Mouse (Mus musculus): Measurements from ENCODE around the gene Ifitm5. TPM values are rescaled to one million over a fixed set of nuclear protein-coding genes. Genes with fewer than 3 reads are reported as not detected.

Ifitm5 gene
- polyA plus RNA-seq, 1 experiment from 2014 or later, result 2.3 TPM

DNA sequence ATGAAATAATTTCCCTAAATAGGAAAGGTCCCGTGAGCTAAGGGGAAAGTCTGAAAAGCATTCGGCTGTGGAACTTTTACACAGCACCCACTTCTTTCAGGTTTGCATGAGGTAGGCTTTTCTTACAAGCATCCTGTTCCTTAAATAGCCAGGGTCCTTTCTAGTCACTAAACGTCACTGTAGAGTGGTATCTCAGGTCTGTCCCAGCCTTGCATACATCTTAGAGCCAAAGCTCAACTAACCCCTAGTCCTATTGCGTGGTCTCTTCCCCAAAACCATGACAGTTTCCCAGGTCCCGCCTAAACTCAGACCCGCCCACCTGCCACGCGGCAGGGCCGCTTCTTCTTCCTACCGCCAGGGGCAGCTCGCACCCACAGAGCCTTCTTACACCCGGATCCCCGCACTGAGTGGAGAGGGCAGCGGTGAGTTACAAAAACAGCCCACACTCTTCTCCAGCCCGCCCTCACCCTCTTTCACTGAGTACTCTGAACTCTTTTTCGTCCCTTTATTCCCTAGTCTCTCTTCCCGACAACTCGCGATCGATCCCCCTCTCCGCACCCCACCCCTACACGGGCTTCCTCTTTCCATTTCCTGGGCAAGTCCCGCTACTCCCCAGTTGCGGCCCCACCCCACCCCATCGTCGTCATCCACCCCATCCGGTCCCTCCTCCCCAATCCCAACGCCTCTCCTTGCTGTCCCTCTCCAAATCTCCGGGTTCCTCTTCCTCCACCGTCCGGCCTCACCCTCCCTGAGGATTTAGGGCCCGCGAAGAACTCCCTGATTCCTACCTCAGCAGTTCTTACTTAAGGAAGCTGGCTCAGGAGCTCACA lies 8.7 kb downstream of the Ifitm5 start, which contains the start of gene Pgghg:
Gene Pgghg, plus strand, starts transcription at position 170 of the 830 bp plus-strand sequence.
- H3K27ac ChIP-seq (ENCODE audit: low read depth), result peak within 1 kb of the TSS; percentile 88
- ATAC-seq (replicated peaks; ENCODE audit: low FRiP score, low TSS enrichment, low read depth), result peak; percentile 87
- peaks cover 22% of the 10 kb centered on the region for H3K36me3 ChIP-seq (ENCODE audit: control insufficient read depth, insufficient read depth, low read length)
- WGBS, result 3% methylated on average over 33 of the region's 33 CpGs
- H3K4me2 ChIP-seq (ENCODE audit: low read length), result peak within 1 kb of the TSS; percentile 82
- peaks cover 38% of the 10 kb centered on the region for H3K4me1 ChIP-seq (replicated peaks; ENCODE audit: control insufficient read depth, insufficient read depth, low read length)
- H3K9me3 ChIP-seq (ENCODE audit: control insufficient read depth, low read length), result no peaks in the 10 kb centered on the region
- no peaks in the 10 kb centered on the region for H3K27me3 ChIP-seq (replicated peaks; ENCODE audit: control insufficient read depth, insufficient read depth, low read length)
- DNase-seq (ENCODE audit: low spot score), result peak; percentile 95
- H3K4me3 ChIP-seq (ENCODE audit: low read depth, low read length), result peak within 1 kb of the TSS; percentile 54
- peak within 1 kb of the TSS; percentile 72 for H3K9ac ChIP-seq (ENCODE audit: low read length)

DNA sequence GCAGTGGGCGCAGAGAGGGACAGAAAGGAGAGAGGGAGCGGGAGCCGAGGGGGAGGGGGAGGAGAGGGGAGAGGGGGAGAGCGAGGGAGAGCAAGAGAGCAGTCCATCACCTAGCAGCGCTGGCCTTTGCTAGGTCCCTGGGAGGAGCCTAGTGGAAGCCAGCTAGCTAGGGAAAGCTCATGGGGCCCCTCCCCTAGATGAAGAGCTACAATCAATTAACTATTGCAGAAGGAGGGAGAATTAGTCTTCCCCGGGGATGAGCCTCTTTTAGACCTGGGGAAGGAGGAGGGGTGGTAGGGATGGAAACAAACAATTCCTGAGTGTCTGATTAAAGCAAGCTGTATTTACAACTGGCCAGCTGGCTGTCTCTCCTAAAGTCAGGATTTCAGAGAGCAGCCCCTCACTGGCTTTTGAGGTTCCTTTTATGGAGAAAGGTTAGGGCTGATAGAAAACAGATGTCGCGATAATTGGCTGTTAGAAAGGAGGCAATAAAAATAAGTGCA lies 10.4 kb downstream of the Ifitm5 start:
- Histone ChIP-seq H3K4me1 (replicated peaks; ENCODE audit: control insufficient read depth, insufficient read depth, low read length) (peaks cover 38% of the 10 kb centered on the region), H3K27me3 (replicated peaks; ENCODE audit: control insufficient read depth, insufficient read depth, low read length) (0 out of 2 replicates have a peak, but pooled peaks cover 3% of the 10 kb centered on the region), H3K27ac (ENCODE audit: low read depth) (peak overlapping the region; percentile 88), H3K4me3 (ENCODE audit: low read depth, low read length) (no peak overlapping the region), H3K9me3 (ENCODE audit: control insufficient read depth, low read length) (no peaks in the 10 kb centered on the region), H3K9ac (ENCODE audit: low read length) (no peak overlapping the region), H3K36me3 (ENCODE audit: control insufficient read depth, insufficient read depth, low read length) (peaks cover 5% of the 10 kb centered on the region), H3K4me2 (ENCODE audit: low read length) (peak overlapping the region; percentile 41)
- ATAC-seq (replicated peaks; ENCODE audit: low FRiP score, low TSS enrichment, low read depth) (peak; percentile 29; the same call in 1 of the 2 replicates), DNase-seq (ENCODE audit: low spot score) (peak; percentile 71)
- WGBS, result 4% methylated on average over 8 of the region's 8 CpGs

GRCm38 (mm10) chr7:140938896-140939295 lies 11.2 kb downstream of the Ifitm5 start:
- H3K9ac ChIP-seq (ENCODE audit: low read length), result no peak overlapping the region
- peak overlapping the region; percentile 88; the same call in 1 of the 2 replicates for H3K27ac ChIP-seq (ENCODE audit: low read depth)
- peaks cover 38% of the 10 kb centered on the region for H3K4me1 ChIP-seq (replicated peaks; ENCODE audit: control insufficient read depth, insufficient read depth, low read length)
- no peak overlapping the region for H3K4me3 ChIP-seq (ENCODE audit: low read depth, low read length)
- 0 out of 2 replicates have a peak, but pooled peaks cover 3% of the 10 kb centered on the region for H3K27me3 ChIP-seq (replicated peaks; ENCODE audit: control insufficient read depth, insufficient read depth, low read length)
- peaks cover 3% of the 10 kb centered on the region; the same call in 1 of the 2 replicates for H3K36me3 ChIP-seq (ENCODE audit: control insufficient read depth, insufficient read depth, low read length)
- no peak overlapping the region for H3K4me2 ChIP-seq (ENCODE audit: low read length)
- no peaks in the 10 kb centered on the region for H3K9me3 ChIP-seq (ENCODE audit: control insufficient read depth, low read length)
- 36% methylated on average over 2 of the region's 2 CpGs for WGBS
- no peak for DNase-seq (ENCODE audit: low spot score)
- no peak for ATAC-seq (replicated peaks; ENCODE audit: low FRiP score, low TSS enrichment, low read depth)

GRCm38 (mm10) chr7:140938436-140938835 lies 11.7 kb downstream of the Ifitm5 start:
- Histone ChIP-seq H3K4me2 (ENCODE audit: low read length) (no peak overlapping the region), H3K4me3 (ENCODE audit: low read depth, low read length) (no peak overlapping the region), H3K27ac (ENCODE audit: low read depth) (no peak overlapping the region), H3K9me3 (ENCODE audit: control insufficient read depth, low read length) (no peaks in the 10 kb centered on the region), H3K36me3 (ENCODE audit: control insufficient read depth, insufficient read depth, low read length) (peaks cover 2% of the 10 kb centered on the region; the same call in 1 of the 2 replicates), H3K9ac (ENCODE audit: low read length) (no peak overlapping the region), H3K27me3 (replicated peaks; ENCODE audit: control insufficient read depth, insufficient read depth, low read length) (0 out of 2 replicates have a peak, but pooled peaks cover 3% of the 10 kb centered on the region), H3K4me1 (replicated peaks; ENCODE audit: control insufficient read depth, insufficient read depth, low read length) (peaks cover 37% of the 10 kb centered on the region)
- WGBS, result 51% methylated on average over 3 of the region's 3 CpGs
- DNase-seq (ENCODE audit: low spot score) (no peak), ATAC-seq (replicated peaks; ENCODE audit: low FRiP score, low TSS enrichment, low read depth) (no peak)

DNA sequence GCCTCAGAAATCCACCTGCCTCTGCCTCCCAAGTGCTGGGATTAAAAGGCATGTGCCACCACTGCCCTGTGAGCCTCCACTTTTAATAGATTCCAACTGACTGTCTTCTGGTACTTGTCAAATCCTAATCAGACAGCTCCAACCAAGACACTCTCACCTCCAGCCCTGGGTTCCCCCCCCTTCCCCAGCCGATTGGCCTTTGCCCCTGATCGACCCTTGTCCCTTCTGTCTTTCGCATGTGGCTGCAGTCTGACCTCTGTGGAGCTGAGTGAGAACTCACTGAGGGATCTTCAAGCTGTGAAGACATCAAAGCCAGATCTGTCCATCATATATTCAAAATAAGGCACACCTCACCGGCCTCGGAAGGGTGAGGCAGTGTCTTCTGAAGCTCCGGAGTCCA lies 22.9 kb downstream of the Ifitm5 start:
- peaks cover 22% of the 10 kb centered on the region for H3K27me3 ChIP-seq (replicated peaks; ENCODE audit: control insufficient read depth, insufficient read depth, low read length)
- 88% methylated on average over 6 of the region's 6 CpGs for WGBS
- H3K9me3 ChIP-seq (ENCODE audit: control insufficient read depth, low read length), result no peaks in the 10 kb centered on the region
- H3K4me3 ChIP-seq (ENCODE audit: low read depth, low read length), result no peak overlapping the region
- no peaks in the 10 kb centered on the region for H3K36me3 ChIP-seq (ENCODE audit: control insufficient read depth, insufficient read depth, low read length)
- no peak for ATAC-seq (replicated peaks; ENCODE audit: low FRiP score, low TSS enrichment, low read depth)
- DNase-seq (ENCODE audit: low spot score), result no peak
- H3K4me2 ChIP-seq (ENCODE audit: low read length), result no peak overlapping the region
- no peak overlapping the region for H3K9ac ChIP-seq (ENCODE audit: low read length)
- H3K27ac ChIP-seq (ENCODE audit: low read depth), result no peak overlapping the region
- H3K4me1 ChIP-seq (replicated peaks; ENCODE audit: control insufficient read depth, insufficient read depth, low read length), result peaks cover 2% of the 10 kb centered on the region; the same call in 1 of the 2 replicates

- H3K27ac ChIP-seq (ENCODE audit: low read depth), result no peak overlapping the region
- H3K4me3 ChIP-seq (ENCODE audit: low read depth, low read length), result peak overlapping the region; percentile 31
- ATAC-seq (replicated peaks; ENCODE audit: low FRiP score, low TSS enrichment, low read depth) (peak; percentile 31; the same call in 1 of the 2 replicates), DNase-seq (ENCODE audit: low spot score) (no peak)
- 24% methylated on average over 30 of the region's 30 CpGs for WGBS
- H3K4me2 ChIP-seq (ENCODE audit: low read length), result peak overlapping the region; percentile 59
- peaks cover 51% of the 10 kb centered on the region for H3K27me3 ChIP-seq (replicated peaks; ENCODE audit: control insufficient read depth, insufficient read depth, low read length)
- H3K9me3 ChIP-seq (ENCODE audit: control insufficient read depth, low read length), result no peaks in the 10 kb centered on the region
- peaks cover 3% of the 10 kb centered on the region for H3K4me1 ChIP-seq (replicated peaks; ENCODE audit: control insufficient read depth, insufficient read depth, low read length)
- no peaks in the 10 kb centered on the region for H3K36me3 ChIP-seq (ENCODE audit: control insufficient read depth, insufficient read depth, low read length)
- H3K9ac ChIP-seq (ENCODE audit: low read length), result peak overlapping the region; percentile 3; the same call in 1 of the 2 replicates
Measured at GRCm38 (mm10) chr7:140923070-140923775, 26.9 kb downstream of the Ifitm5 start.

GRCm38 (mm10) chr7:140922398-140923069 lies 27.6 kb downstream of the Ifitm5 start:
- no peaks in the 10 kb centered on the region for H3K36me3 ChIP-seq (ENCODE audit: control insufficient read depth, insufficient read depth, low read length)
- peaks cover 51% of the 10 kb centered on the region for H3K27me3 ChIP-seq (replicated peaks; ENCODE audit: control insufficient read depth, insufficient read depth, low read length)
- 1% methylated on average over 49 of the region's 49 CpGs for WGBS
- no peaks in the 10 kb centered on the region for H3K9me3 ChIP-seq (ENCODE audit: control insufficient read depth, low read length)
- H3K4me2 ChIP-seq (ENCODE audit: low read length), result peak overlapping the region; percentile 59
- H3K9ac ChIP-seq (ENCODE audit: low read length), result peak overlapping the region; percentile 3; the same call in 1 of the 2 replicates
- peak overlapping the region; percentile 31 for H3K4me3 ChIP-seq (ENCODE audit: low read depth, low read length)
- DNase-seq (ENCODE audit: low spot score) (peak; percentile 79), ATAC-seq (replicated peaks; ENCODE audit: low FRiP score, low TSS enrichment, low read depth) (peak; percentile 44; the same call in 1 of the 2 replicates)
- no peak overlapping the region for H3K27ac ChIP-seq (ENCODE audit: low read depth)
- peaks cover 3% of the 10 kb centered on the region for H3K4me1 ChIP-seq (replicated peaks; ENCODE audit: control insufficient read depth, insufficient read depth, low read length)

Data from intestine, embryonic 14.5 days (tissue).